Mouse (Mus musculus) testis, adult 2 months (tissue): ENCODE data around the gene Pmvk.

Source experiments
- CTCF ChIP-seq: fragments of 200-500 bp; IDR thresholded peaks from 2 replicates; pipeline ENCODE4 v1.5.1; 2012; ENCODE audit warnings: low read depth, mild to moderate bottlenecking, inconsistent platforms, low read length, moderate library complexity; ENCODE audit not compliant: control insufficient read depth, insufficient read depth, insufficient replicate concordance
- POLR2A ChIP-seq: fragments of 200-500 bp; IDR thresholded peaks from 2 replicates; pipeline ENCODE4 v1.6.1; 2012; ENCODE audit warnings: low read depth, mild to moderate bottlenecking, inconsistent platforms, low read length, moderate library complexity; ENCODE audit not compliant: control insufficient read depth

DNA sequence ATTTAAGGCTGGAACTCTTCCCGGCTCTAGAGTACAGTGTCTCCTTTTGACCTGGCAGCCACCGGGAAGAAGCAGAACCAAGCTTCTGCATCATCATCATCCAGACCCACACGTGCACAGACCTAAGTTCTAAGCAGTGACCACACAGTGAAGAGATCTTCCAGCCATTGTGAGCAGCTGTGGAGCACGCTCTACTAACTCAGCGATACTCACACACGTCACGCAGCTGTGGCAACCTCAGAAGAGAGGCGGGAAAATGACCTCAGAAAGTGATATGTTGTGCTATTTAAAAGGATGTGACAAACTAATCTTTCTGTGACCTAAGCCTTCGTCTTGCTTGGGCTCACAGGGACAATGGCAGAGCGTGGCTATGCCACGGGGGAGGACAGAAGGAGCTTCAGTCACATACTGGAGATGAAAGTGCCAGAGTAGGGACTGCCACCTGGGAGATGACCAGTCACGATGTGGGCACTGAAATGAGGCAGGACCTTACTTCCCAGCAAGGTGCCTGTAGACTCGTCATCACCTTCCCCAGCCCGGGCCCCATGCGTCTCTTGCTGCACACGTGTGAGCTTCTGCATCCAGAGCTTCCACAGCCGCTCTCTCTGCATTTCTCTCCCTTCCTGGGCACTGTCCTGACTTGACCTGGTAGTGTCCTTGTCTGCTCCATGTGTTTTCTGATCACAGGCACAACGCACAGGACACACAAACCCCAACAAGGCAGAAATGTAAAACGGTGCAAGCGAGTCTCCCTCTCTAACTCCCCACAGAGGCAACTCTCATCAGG, 32.8 kb downstream of the Pmvk start:
- TF ChIP-seq POLR2A (no peak), CTCF (no peak)
